Mouse (Mus musculus) heart, postnatal 0 days (tissue): ENCODE measurements at regions not wholly inside any gene's neighbourhood (a gene's known extent, or its start where the extent isn't known, plus 50 kb on each side); places are given as distances from the start of the nearest gene placed in this dataset.
A peak's percentile ranks its signal among the peaks of the same experiment; 100 is the strongest.
"Not testable (repeated sequence)": the region's sequence is repeated elsewhere in the genome, so short reads cannot be mapped to it uniquely, and the experiment has no call there.

Experiments used
- ATAC-seq: fragments of 200-750 bp; cut with Nextera tagmentation; 2 replicates; pipeline ENCODE4 v1.8.0; 2017; ENCODE audit warnings: low read depth, moderate number of reproducible peaks, moderate library complexity; ENCODE audit not compliant: insufficient read depth
- DNase-seq: peaks from one replicate; pipeline ENCODE4 v3.0.0-alpha.2; 2016; ENCODE audit warnings: low spot score
- H3K27ac ChIP-seq: fragments of 300-500 bp; sonication (generic); 2 replicates; pipeline ENCODE4 v1.5.1; 2014; ENCODE audit warnings: low read depth, mild to moderate bottlenecking
- H3K27me3 ChIP-seq: fragments of 300-500 bp; sonication (generic); 2 replicates; pipeline ENCODE4 v1.6.1; 2014; ENCODE audit warnings: low read length, mixed read lengths; ENCODE audit not compliant: control insufficient read depth, insufficient read depth
- H3K36me3 ChIP-seq: fragments of 300-500 bp; sonication (generic); replicated peaks from 2 replicates; pipeline ENCODE4 v1.6.1; 2014; ENCODE audit warnings: low read length, mixed read lengths; ENCODE audit not compliant: control insufficient read depth, insufficient read depth
- H3K4me1 ChIP-seq: fragments of 300-500 bp; sonication (generic); 2 replicates; pipeline ENCODE4 v1.6.1; 2014; ENCODE audit warnings: antibody characterized with exemption; ENCODE audit not compliant: control insufficient read depth, insufficient read depth
- H3K4me2 ChIP-seq: fragments of 300-500 bp; sonication (generic); 2 replicates; pipeline ENCODE4 v1.6.1; 2014; ENCODE audit warnings: low read depth, mild to moderate bottlenecking, low read length, moderate library complexity
- H3K4me3 ChIP-seq: fragments of 300-500 bp; sonication (generic); 2 replicates; pipeline ENCODE4 v1.5.1; 2014; ENCODE audit warnings: low read depth, low read length
- H3K9ac ChIP-seq: fragments of 300-500 bp; sonication (generic); replicated peaks from 2 replicates; pipeline ENCODE4 v1.6.1; 2014; ENCODE audit warnings: low read depth, low read length, mixed read lengths
- H3K9me3 ChIP-seq: fragments of 300-500 bp; sonication (generic); replicated peaks from 2 replicates; pipeline ENCODE4 v1.6.1; 2016; ENCODE audit warnings: low read length; ENCODE audit not compliant: control insufficient read depth
- CTCF ChIP-seq: IDR thresholded peaks from 2 replicates; pipeline ENCODE4 v1.5.1; 2016; ENCODE audit warnings: antibody characterized with exemption, control low read depth, low read depth
- EP300 ChIP-seq: IDR thresholded peaks from 2 replicates; pipeline ENCODE4 v1.6.1; 2016; ENCODE audit warnings: antibody characterized with exemption, low read depth
- WGBS: fragments of 180-500 bp; shearing (Covaris S2); extraction: QIAGEN DNeasy Blood & Tissue Kit; methylation state at CpG from one replicate; pipeline ENCODE4 v1.1.7; 2014; 5-methylcytosine and 5-hydroxymethylcytosine counted together

- H3K27ac ChIP-seq: no peak overlapping the region
- no peaks in the 10 kb centered on the region for H3K9me3 ChIP-seq
- peak; percentile 79 for DNase-seq
- H3K4me1 ChIP-seq: peaks cover 17% of the 10 kb centered on the region
- no peak overlapping the region for H3K4me2 ChIP-seq
- 33% methylated on average over 3 of the region's 3 CpGs for WGBS
- TF ChIP-seq EP300 (no peak), CTCF (peak; percentile 78)
- no peaks in the 10 kb centered on the region for H3K27me3 ChIP-seq
- H3K9ac ChIP-seq: no peak overlapping the region
- H3K36me3 ChIP-seq: no peaks in the 10 kb centered on the region
- peak; percentile 42 for ATAC-seq
- H3K4me3 ChIP-seq: no peak overlapping the region
Measured at GRCm38 (mm10) chr7:111182319-111182718, 99.5 kb upstream of the Eif4g2 start.

- H3K9me3 ChIP-seq: no peaks in the 10 kb centered on the region
- H3K9ac ChIP-seq: no peak overlapping the region
- no peak overlapping the region for H3K4me2 ChIP-seq
Measured at GRCm38 (mm10) chr7:111179401-111180271, 96.8 kb upstream of the Eif4g2 start.

GRCm38 (mm10) chr7:111174393-111175124 lies 91.7 kb upstream of the Eif4g2 start:
- TF ChIP-seq CTCF (no peak), EP300 (no peak)
- Histone ChIP-seq H3K4me3 (no peak overlapping the region), H3K4me2 (no peak overlapping the region), H3K9me3 (no peaks in the 10 kb centered on the region), H3K9ac (no peak overlapping the region), H3K36me3 (no peaks in the 10 kb centered on the region), H3K27me3 (no peaks in the 10 kb centered on the region), H3K27ac (no peak overlapping the region), H3K4me1 (peaks cover 3% of the 10 kb centered on the region)
- ATAC-seq (no peak), DNase-seq (no peak)
- 62% methylated on average over 9 of the region's 9 CpGs for WGBS

More at GRCm38 (mm10) chr7:111179401-111180271, 96.8 kb upstream of the Eif4g2 start:
- Histone ChIP-seq H3K4me3 (no peak overlapping the region), H3K4me1 (peaks cover 13% of the 10 kb centered on the region), H3K27ac (peak overlapping the region; percentile 72), H3K36me3 (no peaks in the 10 kb centered on the region), H3K27me3 (no peaks in the 10 kb centered on the region)
- ATAC-seq (peak; percentile 84), DNase-seq (peak; percentile 83)
- TF ChIP-seq CTCF (0 out of 2 replicates have a peak, but pooled peaks have one; percentile 7), EP300 (no peak)
- 28% methylated on average over 7 of the region's 7 CpGs for WGBS

- no peak for TF ChIP-seq CTCF
- TF ChIP-seq EP300: no peak
Measured at GRCm38 (mm10) chr7:111172061-111172460, 89.2 kb upstream of the Eif4g2 start.

GRCm38 (mm10) chr7:111168546-111169233 lies 85.9 kb upstream of the Eif4g2 start:
- DNase-seq, H3K4me1 ChIP-seq, H3K4me2 ChIP-seq, H3K9me3 ChIP-seq, H3K36me3 ChIP-seq, H3K27ac ChIP-seq, H3K9ac ChIP-seq, H3K4me3 ChIP-seq, ATAC-seq, H3K27me3 ChIP-seq: not testable (repeated sequence)
- WGBS: 91% methylated on average over 3 of the region's 3 CpGs

More at GRCm38 (mm10) chr7:111172061-111172460, 89.2 kb upstream of the Eif4g2 start:
- Histone ChIP-seq H3K4me1 (no peaks in the 10 kb centered on the region), H3K27me3 (no peaks in the 10 kb centered on the region), H3K9me3 (no peaks in the 10 kb centered on the region), H3K36me3 (no peaks in the 10 kb centered on the region), H3K9ac (no peak overlapping the region), H3K27ac (no peak overlapping the region), H3K4me2 (no peak overlapping the region), H3K4me3 (no peak overlapping the region)
- no peak for ATAC-seq
- DNase-seq: no peak
- 78% methylated on average over 2 of the region's 2 CpGs for WGBS
